Mouse (Mus musculus): ENCODE data around the gene Gm20388. TPM values are rescaled to one million over a fixed set of nuclear protein-coding genes. Genes with fewer than 3 reads are reported as not detected.

Gm20388 gene
- total and polyA plus RNA-seq, 3 experiments = 0.02 to 0.05 TPM; not detected in 1

- ATAC-seq (ENCODE audit: extremely low read depth, insufficient number of reproducible peaks, low FRiP score, poor library complexity, severe bottlenecking) (no peak), DNase-seq (ENCODE audit: low spot score) (no peak)
- no peaks in the 10 kb centered on the region for H3K36me3 ChIP-seq (replicated peaks)
- H3K4me3 ChIP-seq (ENCODE audit: low read depth, low read length) = no peak overlapping the region
- peaks cover 91% of the 10 kb centered on the region for H3K9me3 ChIP-seq (replicated peaks)
- no peak for TF ChIP-seq GATA2 (IDR thresholded peaks at IDR 0.05; ENCODE audit: borderline replicate concordance, low read depth, low read length)
- TF ChIP-seq GATA1 (IDR thresholded peaks at IDR 0.05; ENCODE audit: borderline replicate concordance, low read length) = no peak
- no peak for TF ChIP-seq POLR2AphosphoS5 (IDR thresholded peaks at IDR 0.05; ENCODE audit: insufficient replicate concordance, low read depth, low read length)
- TF ChIP-seq TAL1 (conservative IDR thresholded peaks at IDR 0.05; ENCODE audit: low read depth, low read length) = no peak
- no peak for TF ChIP-seq CTCF (IDR thresholded peaks at IDR 0.05; ENCODE audit: low read depth, low read length)
- no peaks in the 10 kb centered on the region for H3K27me3 ChIP-seq (ENCODE audit: insufficient read depth, low read length)
- H3K4me1 ChIP-seq (ENCODE audit: insufficient read depth, low read depth, low read length) = no peaks in the 10 kb centered on the region
Observed at GRCm38 (mm10) chr8:120741001-120741400, 830.4 kb downstream of the Gm20388 start.

- ATAC-seq (ENCODE audit: extremely low read depth, insufficient number of reproducible peaks, low FRiP score, poor library complexity, severe bottlenecking) (no peak), DNase-seq (ENCODE audit: low spot score) (no peak)
- H3K27me3 ChIP-seq (ENCODE audit: insufficient read depth, low read length) = no peaks in the 10 kb centered on the region
- peaks cover 92% of the 10 kb centered on the region for H3K9me3 ChIP-seq (replicated peaks)
- no peak for TF ChIP-seq POLR2AphosphoS5 (IDR thresholded peaks at IDR 0.05; ENCODE audit: insufficient replicate concordance, low read depth, low read length)
- no peak for TF ChIP-seq TAL1 (conservative IDR thresholded peaks at IDR 0.05; ENCODE audit: low read depth, low read length)
- TF ChIP-seq GATA2 (IDR thresholded peaks at IDR 0.05; ENCODE audit: borderline replicate concordance, low read depth, low read length) = no peak
- TF ChIP-seq GATA1 (IDR thresholded peaks at IDR 0.05; ENCODE audit: borderline replicate concordance, low read length) = no peak
- TF ChIP-seq CTCF (IDR thresholded peaks at IDR 0.05; ENCODE audit: low read depth, low read length) = no peak
- H3K4me3 ChIP-seq (ENCODE audit: low read depth, low read length) = no peak overlapping the region
- no peaks in the 10 kb centered on the region for H3K4me1 ChIP-seq (ENCODE audit: insufficient read depth, low read depth, low read length)
- no peaks in the 10 kb centered on the region for H3K36me3 ChIP-seq (replicated peaks)
Observed at GRCm38 (mm10) chr8:120741815-120742530, 831.3 kb downstream of the Gm20388 start.

GRCm38 (mm10) chr8:120743149-120743897 lies 832.7 kb downstream of the Gm20388 start:
- Histone ChIP-seq H3K9me3 (replicated peaks) (peaks cover 92% of the 10 kb centered on the region), H3K36me3 (replicated peaks) (no peaks in the 10 kb centered on the region), H3K4me3 (ENCODE audit: low read depth, low read length) (no peak overlapping the region), H3K27me3 (ENCODE audit: insufficient read depth, low read length) (no peaks in the 10 kb centered on the region), H3K4me1 (ENCODE audit: insufficient read depth, low read depth, low read length) (no peaks in the 10 kb centered on the region)
- DNase-seq (ENCODE audit: low spot score) = no peak
- no peak for ATAC-seq (ENCODE audit: extremely low read depth, insufficient number of reproducible peaks, low FRiP score, poor library complexity, severe bottlenecking)
- TF ChIP-seq POLR2AphosphoS5 (IDR thresholded peaks at IDR 0.05; ENCODE audit: insufficient replicate concordance, low read depth, low read length) (no peak), TAL1 (conservative IDR thresholded peaks at IDR 0.05; ENCODE audit: low read depth, low read length) (no peak)

- Histone ChIP-seq H3K4me1 (ENCODE audit: insufficient read depth, low read depth, low read length) (no peaks in the 10 kb centered on the region), H3K27me3 (ENCODE audit: insufficient read depth, low read length) (no peaks in the 10 kb centered on the region), H3K4me3 (ENCODE audit: low read depth, low read length) (no peak overlapping the region), H3K9me3 (replicated peaks) (peaks cover 93% of the 10 kb centered on the region), H3K36me3 (replicated peaks) (no peaks in the 10 kb centered on the region)
- no peak for DNase-seq (ENCODE audit: low spot score)
- no peak for ATAC-seq (ENCODE audit: extremely low read depth, insufficient number of reproducible peaks, low FRiP score, poor library complexity, severe bottlenecking)
- no peak for TF ChIP-seq GATA2 (IDR thresholded peaks at IDR 0.05; ENCODE audit: borderline replicate concordance, low read depth, low read length)
- TF ChIP-seq TAL1 (conservative IDR thresholded peaks at IDR 0.05; ENCODE audit: low read depth, low read length) = no peak
- no peak for TF ChIP-seq GATA1 (IDR thresholded peaks at IDR 0.05; ENCODE audit: borderline replicate concordance, low read length)
- TF ChIP-seq POLR2AphosphoS5 (IDR thresholded peaks at IDR 0.05; ENCODE audit: insufficient replicate concordance, low read depth, low read length) = no peak
- TF ChIP-seq CTCF (IDR thresholded peaks at IDR 0.05; ENCODE audit: low read depth, low read length) = no peak
Observed at GRCm38 (mm10) chr8:120743898-120744290, 833.3 kb downstream of the Gm20388 start.

GRCm38 (mm10) chr8:120744448-120744847 lies 833.8 kb downstream of the Gm20388 start:
- Histone ChIP-seq H3K27me3 (ENCODE audit: insufficient read depth, low read length) (no peaks in the 10 kb centered on the region), H3K4me3 (ENCODE audit: low read depth, low read length) (no peak overlapping the region), H3K9me3 (replicated peaks) (peaks cover 90% of the 10 kb centered on the region), H3K4me1 (ENCODE audit: insufficient read depth, low read depth, low read length) (no peaks in the 10 kb centered on the region), H3K36me3 (replicated peaks) (no peaks in the 10 kb centered on the region)
- DNase-seq (ENCODE audit: low spot score) (no peak), ATAC-seq (ENCODE audit: extremely low read depth, insufficient number of reproducible peaks, low FRiP score, poor library complexity, severe bottlenecking) (no peak)
- TF ChIP-seq GATA1 (IDR thresholded peaks at IDR 0.05; ENCODE audit: borderline replicate concordance, low read length) (no peak), POLR2AphosphoS5 (IDR thresholded peaks at IDR 0.05; ENCODE audit: insufficient replicate concordance, low read depth, low read length) (no peak), CTCF (IDR thresholded peaks at IDR 0.05; ENCODE audit: low read depth, low read length) (no peak), GATA2 (IDR thresholded peaks at IDR 0.05; ENCODE audit: borderline replicate concordance, low read depth, low read length) (no peak), TAL1 (conservative IDR thresholded peaks at IDR 0.05; ENCODE audit: low read depth, low read length) (no peak)

- H3K9me3 ChIP-seq (replicated peaks) = peaks cover 90% of the 10 kb centered on the region
- no peak overlapping the region for H3K4me3 ChIP-seq (ENCODE audit: low read depth, low read length)
- no peaks in the 10 kb centered on the region for H3K36me3 ChIP-seq (replicated peaks)
- ATAC-seq (ENCODE audit: extremely low read depth, insufficient number of reproducible peaks, low FRiP score, poor library complexity, severe bottlenecking) (no peak), DNase-seq (ENCODE audit: low spot score) (no peak)
- TF ChIP-seq GATA2 (IDR thresholded peaks at IDR 0.05; ENCODE audit: borderline replicate concordance, low read depth, low read length) (no peak), TAL1 (conservative IDR thresholded peaks at IDR 0.05; ENCODE audit: low read depth, low read length) (no peak), POLR2AphosphoS5 (IDR thresholded peaks at IDR 0.05; ENCODE audit: insufficient replicate concordance, low read depth, low read length) (no peak), CTCF (IDR thresholded peaks at IDR 0.05; ENCODE audit: low read depth, low read length) (no peak), GATA1 (IDR thresholded peaks at IDR 0.05; ENCODE audit: borderline replicate concordance, low read length) (no peak)
- no peaks in the 10 kb centered on the region for H3K27me3 ChIP-seq (ENCODE audit: insufficient read depth, low read length)
- H3K4me1 ChIP-seq (ENCODE audit: insufficient read depth, low read depth, low read length) = no peaks in the 10 kb centered on the region
Observed at GRCm38 (mm10) chr8:120745226-120745625, 834.6 kb downstream of the Gm20388 start.

All from G1E (cell line).